In genomic region chr2:122302574-122303241, GRCm38 (mm10) we compare ENCODE assay signal across 9 mouse cellular contexts. TPM values are rescaled to one million over a fixed set of nuclear protein-coding genes. Genes with fewer than 3 reads are reported as not detected.
A peak's percentile ranks its signal among the peaks of the same experiment; 100 is the strongest.
DNase-seq lines count a peak whose midpoint lies in the region; ATAC-seq and TF ChIP-seq lines count a peak whose summit lies in the region.
"Had no signal": no experiment of that assay in that cellular context is flagged by ENCODE, and none has a peak within 500 bp of the region (broad histone marks: within the 10 kb centered on the region; RNA-seq: fewer than 3 reads in every experiment).

No protein-coding gene starts in this region.

- H3K27ac ChIP-seq in MEL (ENCODE audit: control insufficient read depth, low read depth, low read length) = no peak overlapping the region
- H3K27ac ChIP-seq in forebrain, postnatal 0 days (ENCODE audit: low read depth, low read length) = no peak overlapping the region
- no peak overlapping the region for H3K27ac ChIP-seq in liver, postnatal 0 days (ENCODE audit: low read depth)
- no peak overlapping the region for H3K27ac ChIP-seq in olfactory bulb, adult 2 months (ENCODE audit: insufficient read depth, low read depth, low read length)

- DNase-seq in A20 (ENCODE audit: low read depth, low spot score) (peak; percentile 84), MEL (ENCODE audit: low read depth, low spot score) (peak; percentile 88)
- DNase-seq in cerebellum, adult 11-12 months = peak; percentile 45
- DNase-seq in forebrain, postnatal 0 days = peak; percentile 86
- DNase-seq in kidney, adult 9 months = peak; percentile 85
- DNase-seq in liver, postnatal 0 days = peak; percentile 79
- peak; percentile 83 for DNase-seq in thymus, postnatal 14 days

- H3K79me2 ChIP-seq in MEL (ENCODE audit: control insufficient read depth, insufficient read depth, low read length, poor library complexity) = no peaks in the 10 kb centered on the region

- no peak for TF ChIP-seq EP300 in MEL (IDR thresholded peaks at IDR 0.05; ENCODE audit: low read depth in 1 of 2, low read length in 2 of 2)
- no peak for TF ChIP-seq EP300 in liver, postnatal 0 days (IDR thresholded peaks at IDR 0.05; ENCODE audit: low read depth)

- no peak overlapping the region for H3K9ac ChIP-seq in MEL (ENCODE audit: control insufficient read depth, low read depth, low read length, poor library complexity, severe bottlenecking)
- no peak overlapping the region for H3K9ac ChIP-seq in forebrain, postnatal 0 days
- H3K9ac ChIP-seq in liver, postnatal 0 days (replicated peaks) = no peak overlapping the region

- WGBS in forebrain, postnatal 0 days = 12% methylated on average over 9 of the region's 9 CpGs
- WGBS in liver, postnatal 0 days (ENCODE audit: insufficient replicate concordance) = 6% methylated on average over 9 of the region's 9 CpGs
- WGBS in olfactory bulb, adult 2 months = 14% methylated on average over 9 of the region's 9 CpGs

- TF ChIP-seq RAD21 in MEL (IDR thresholded peaks at IDR 0.05; ENCODE audit: low read depth, low read length) = peak; percentile 79

- H3K4me2 ChIP-seq in forebrain, postnatal 0 days (ENCODE audit: low read depth) = peak overlapping the region; percentile 92
- H3K4me2 ChIP-seq in liver, postnatal 0 days (ENCODE audit: low read depth, low read length) = no peak overlapping the region

- TF ChIP-seq POLR2A in MEL (IDR thresholded peaks at IDR 0.05; ENCODE audit: control insufficient read depth in 1 of 2, insufficient read depth in 1 of 2, low read depth in 1 of 2, low read length in 2 of 2, poor library complexity in 1 of 2) = no peak
- TF ChIP-seq POLR2A in olfactory bulb, adult 2 months (IDR thresholded peaks at IDR 0.05; ENCODE audit: insufficient read depth, low read depth, low read length) = no peak

- no peaks in the 10 kb centered on the region for H3K36me3 ChIP-seq in MEL (ENCODE audit: control insufficient read depth in 1 of 2, insufficient read depth in 2 of 2, low read length in 2 of 2)
- H3K36me3 ChIP-seq in forebrain, postnatal 0 days (ENCODE audit: insufficient read depth) = no peaks in the 10 kb centered on the region
- no peaks in the 10 kb centered on the region for H3K36me3 ChIP-seq in liver, postnatal 0 days (replicated peaks; ENCODE audit: insufficient read depth, low read length)

- no peaks in the 10 kb centered on the region for H3K4me1 ChIP-seq in MEL (ENCODE audit: control insufficient read depth in 1 of 2, insufficient read depth in 2 of 2, low read length in 2 of 2)
- peaks cover 19% of the 10 kb centered on the region for H3K4me1 ChIP-seq in forebrain, postnatal 0 days (ENCODE audit: insufficient read depth)
- peaks cover 9% of the 10 kb centered on the region for H3K4me1 ChIP-seq in liver, postnatal 0 days (ENCODE audit: insufficient read depth)
- peaks cover 30% of the 10 kb centered on the region for H3K4me1 ChIP-seq in olfactory bulb, adult 2 months (ENCODE audit: control insufficient read depth, insufficient read depth, low read length)

- ATAC-seq in forebrain, postnatal 0 days = peak; percentile 76
- ATAC-seq in liver, postnatal 0 days = peak; percentile 83

- no peaks in the 10 kb centered on the region for H3K9me3 ChIP-seq in MEL (replicated peaks; ENCODE audit: insufficient read depth, low read length)
- H3K9me3 ChIP-seq in forebrain, postnatal 0 days (ENCODE audit: low read length) = no peaks in the 10 kb centered on the region
- H3K9me3 ChIP-seq in liver, postnatal 0 days (ENCODE audit: low read length) = no peaks in the 10 kb centered on the region

- H3K27me3 ChIP-seq in MEL (ENCODE audit: control insufficient read depth in 1 of 2, insufficient read depth in 2 of 2, low read length in 2 of 2) = peaks cover 0 to 3% of the 10 kb centered on the region in 2 experiments; a peak in 2 of 4 replicates
- peaks cover 33% of the 10 kb centered on the region for H3K27me3 ChIP-seq in forebrain, postnatal 0 days (ENCODE audit: insufficient read depth, low read length)
- peaks cover 69% of the 10 kb centered on the region for H3K27me3 ChIP-seq in liver, postnatal 0 days (ENCODE audit: insufficient read depth, low read length)

- H3K4me3 ChIP-seq in MEL (ENCODE audit: control insufficient read depth in 1 of 2, insufficient read depth in 1 of 2, low read depth in 2 of 2, low read length in 2 of 2) = no peak overlapping the region
- peak overlapping the region; percentile 47; the same call in 1 of the 2 replicates for H3K4me3 ChIP-seq in forebrain, postnatal 0 days (ENCODE audit: low read depth, low read length)
- H3K4me3 ChIP-seq in liver, postnatal 0 days (ENCODE audit: low read depth, low read length) = no peak overlapping the region
- H3K4me3 ChIP-seq in olfactory bulb, adult 2 months (ENCODE audit: insufficient read depth, low read depth, low read length) = no peak overlapping the region

- TF ChIP-seq CTCF in MEL (IDR thresholded peaks at IDR 0.05 in 2 of 3, conservative IDR thresholded peaks at IDR 0.05 in 1 of 3; ENCODE audit: control insufficient read depth in 1 of 3, insufficient read depth in 1 of 3, low read depth in 2 of 3, low read length in 3 of 3, poor library complexity in 1 of 3, severe bottlenecking in 1 of 3) = peak; percentile 74 to 92 (median 81)
- TF ChIP-seq CTCF in forebrain, postnatal 0 days (IDR thresholded peaks at IDR 0.05; ENCODE audit: low read depth) = peak; percentile 83
- TF ChIP-seq CTCF in liver, postnatal 0 days (IDR thresholded peaks at IDR 0.05; ENCODE audit: low read depth) = peak; percentile 74
- 0 out of 2 replicates have a peak, but pooled peaks have one; percentile 35 for TF ChIP-seq CTCF in olfactory bulb, adult 2 months (IDR thresholded peaks at IDR 0.05; ENCODE audit: insufficient read depth, low read depth, low read length)

TF ChIP-seq in MEL, 35 proteins besides CTCF, POLR2A, EP300 and RAD21 (continues in another document):
- TF ChIP-seq ZC3H11A (IDR thresholded peaks at IDR 0.05; ENCODE audit: low read depth, low read length) = peak; percentile 84
- TF ChIP-seq MAZ (IDR thresholded peaks at IDR 0.05; ENCODE audit: low read depth, low read length) = 0 out of 2 replicates have a peak, but pooled peaks have one; percentile 31
- peak; percentile 91 for TF ChIP-seq SMC3 (IDR thresholded peaks at IDR 0.05; ENCODE audit: low read depth, low read length)
- TF ChIP-seq MYB (IDR thresholded peaks at IDR 0.05; ENCODE audit: low read depth, low read length) = no peak
- TF ChIP-seq SIN3A (IDR thresholded peaks at IDR 0.05; ENCODE audit: low read length) = peak; percentile 38; the same call in 1 of the 2 replicates
- TF ChIP-seq ZKSCAN1 (IDR thresholded peaks at IDR 0.05; ENCODE audit: low read depth, low read length) = peak; percentile 72; the same call in 1 of the 2 replicates
- TF ChIP-seq POLR2AphosphoS2 (IDR thresholded peaks at IDR 0.05; ENCODE audit: low read length) = no peak
- TF ChIP-seq TAL1 (IDR thresholded peaks at IDR 0.05; ENCODE audit: low read length) = no peak
- TF ChIP-seq USF1 (IDR thresholded peaks at IDR 0.05; ENCODE audit: low read depth, low read length) = no peak
- no peak for TF ChIP-seq ZMIZ1 (IDR thresholded peaks at IDR 0.05; ENCODE audit: low read depth, low read length)
- peak; percentile 45; the same call in 1 of the 2 replicates for TF ChIP-seq MAX (IDR thresholded peaks at IDR 0.05; ENCODE audit: low read length)
- no peak for TF ChIP-seq POLR2AphosphoS5 (IDR thresholded peaks at IDR 0.05; ENCODE audit: borderline replicate concordance, low read depth, low read length)
- TF ChIP-seq MYC (IDR thresholded peaks at IDR 0.05; ENCODE audit: low read depth, low read length) = peak; percentile 78
- no peak for TF ChIP-seq UBTF (IDR thresholded peaks at IDR 0.05; ENCODE audit: borderline replicate concordance, insufficient read depth, low read depth, low read length)
- TF ChIP-seq JUND (IDR thresholded peaks at IDR 0.05; ENCODE audit: low read depth, low read length) = no peak
- TF ChIP-seq GABPA (IDR thresholded peaks at IDR 0.05; ENCODE audit: low read depth, low read length) = no peak

RNA-seq across cellular contexts. Expression of gene Duoxa2, which starts 4.0 kb away (rescaled TPM):
- total RNA-seq in MEL (2012; rRNA removed) = not detected in 2 replicates
- not detected for polyA plus RNA-seq in MEL (2012; ENCODE audit: insufficient read depth in 1 of 2, insufficient read length in 2 of 2, low read depth in 1 of 2, low replicate concordance in 2 of 2, missing spikeins in 1 of 2)
- 0.69 TPM in 1 of 2 replicates, not detected in the other for total RNA-seq in forebrain, postnatal 0 days (2014; rRNA removed)
- 0.31 and 0.46 TPM in 2 replicates for polyA plus RNA-seq in forebrain, postnatal 0 days (2015; fragmentation: Nextera tagmentation; extraction: Ambion mirVana)
- polyA plus RNA-seq in liver, postnatal 0 days (2015; fragmentation: Nextera tagmentation; extraction: Ambion mirVana) = not detected in 2 replicates
- polyA plus RNA-seq in olfactory bulb, adult 2 months (2012; ENCODE audit: insufficient read depth, insufficient read length, low replicate concordance, missing spikeins) = not detected in 2 replicates
- polyA plus RNA-seq: heart, embryonic 16.5 days had no signal

RNA-seq across cellular contexts. Expression of gene Duox2, which starts 4.5 kb away (rescaled TPM):
- total RNA-seq in MEL (2012; rRNA removed) = not detected in 2 replicates
- polyA plus RNA-seq in MEL (2012; ENCODE audit: insufficient read depth in 1 of 2, insufficient read length in 2 of 2, low read depth in 1 of 2, low replicate concordance in 2 of 2, missing spikeins in 1 of 2) = not detected
- 0.08 and 0.14 TPM in 2 replicates for total RNA-seq in forebrain, postnatal 0 days (2014; rRNA removed)
- polyA plus RNA-seq in forebrain, postnatal 0 days (2015; fragmentation: Nextera tagmentation; extraction: Ambion mirVana) = 0.05 TPM in 1 of 2 replicates, not detected in the other
- polyA plus RNA-seq in liver, postnatal 0 days (2015; fragmentation: Nextera tagmentation; extraction: Ambion mirVana) = 0.02 TPM in 2 replicates
- polyA plus RNA-seq in olfactory bulb, adult 2 months (2012; ENCODE audit: insufficient read depth, insufficient read length, low replicate concordance, missing spikeins) = not detected in 2 replicates

RNA-seq across cellular contexts. Expression of gene Duoxa1, which starts 10.8 kb away (rescaled TPM):
- not detected in 2 replicates for total RNA-seq in MEL (2012; rRNA removed)
- not detected for polyA plus RNA-seq in MEL (2012; ENCODE audit: insufficient read depth in 1 of 2, insufficient read length in 2 of 2, low read depth in 1 of 2, low replicate concordance in 2 of 2, missing spikeins in 1 of 2)
- total RNA-seq in forebrain, postnatal 0 days (2014; rRNA removed) = 0.10 and 0.23 TPM in 2 replicates
- polyA plus RNA-seq in forebrain, postnatal 0 days (2015; fragmentation: Nextera tagmentation; extraction: Ambion mirVana) = 0.25 and 0.46 TPM in 2 replicates
- not detected in 2 replicates for polyA plus RNA-seq in liver, postnatal 0 days (2015; fragmentation: Nextera tagmentation; extraction: Ambion mirVana)
- not detected in 2 replicates for polyA plus RNA-seq in olfactory bulb, adult 2 months (2012; ENCODE audit: insufficient read depth, insufficient read length, low replicate concordance, missing spikeins)

RNA-seq across cellular contexts. Expression of gene Duox1, which starts 12.8 kb away (rescaled TPM):
- total RNA-seq in MEL (2012; rRNA removed) = not detected in 2 replicates
- under 1 TPM in 1 of 2 experiments, not detected in 1; 0.01 TPM for polyA plus RNA-seq in MEL (2012; ENCODE audit: insufficient read depth in 1 of 2, insufficient read length in 2 of 2, low read depth in 1 of 2, low replicate concordance in 2 of 2, missing spikeins in 1 of 2)
- not detected in 2 replicates for total RNA-seq in forebrain, postnatal 0 days (2014; rRNA removed)
- polyA plus RNA-seq in forebrain, postnatal 0 days (2015; fragmentation: Nextera tagmentation; extraction: Ambion mirVana) = 0.06 and 0.08 TPM in 2 replicates
- not detected in 2 replicates for polyA plus RNA-seq in liver, postnatal 0 days (2015; fragmentation: Nextera tagmentation; extraction: Ambion mirVana)
- not detected in 2 replicates for polyA plus RNA-seq in olfactory bulb, adult 2 months (2012; ENCODE audit: insufficient read depth, insufficient read length, low replicate concordance, missing spikeins)
